Mouse (Mus musculus): ENCODE measurements at regions not wholly inside any gene's neighbourhood (a gene's known extent, or its start where the extent isn't known, plus 50 kb on each side); places are given as distances from the start of the nearest gene placed in this dataset.

DNA sequence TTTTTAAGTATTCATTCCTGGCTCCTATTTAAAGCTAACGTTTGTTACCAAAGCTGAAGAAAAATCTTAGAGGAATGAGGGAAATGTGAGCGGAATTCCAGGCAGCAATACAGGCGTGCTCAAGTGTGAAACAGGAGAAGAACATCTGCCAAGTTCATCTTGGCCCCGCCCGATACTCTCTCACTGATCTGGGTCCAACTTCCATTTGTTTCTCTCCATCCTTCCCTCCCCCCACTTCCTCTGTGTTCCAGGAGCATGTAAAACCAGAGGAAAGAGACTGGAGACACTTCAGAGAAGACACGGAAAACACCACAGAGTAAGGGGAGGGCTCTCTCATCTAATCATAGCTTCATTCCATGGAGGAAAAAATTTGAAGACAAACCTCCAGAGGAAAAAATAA, 346.7 kb downstream of the Gm11361 start:
- Histone ChIP-seq H3K36me3 (ENCODE audit: control insufficient read depth, insufficient read depth, low read length) (no peaks in the 10 kb centered on the region), H3K9ac (ENCODE audit: low read length) (no peak overlapping the region), H3K4me1 (ENCODE audit: control insufficient read depth, insufficient read depth, low read length) (no peaks in the 10 kb centered on the region), H3K9me3 (ENCODE audit: control insufficient read depth, low read length) (no peaks in the 10 kb centered on the region), H3K4me2 (ENCODE audit: low read depth) (no peak overlapping the region), H3K27ac (ENCODE audit: low read depth, low read length) (no peak overlapping the region), H3K27me3 (ENCODE audit: control insufficient read depth, insufficient read depth, low read length) (no peaks in the 10 kb centered on the region), H3K4me3 (ENCODE audit: low read depth, low read length) (no peak overlapping the region)
- ATAC-seq (ENCODE audit: insufficient read depth, low FRiP score, low TSS enrichment) (no peak), DNase-seq (ENCODE audit: low spot score) (no peak)
- 60% methylated on average over 6 of the region's 6 CpGs for WGBS

DNA sequence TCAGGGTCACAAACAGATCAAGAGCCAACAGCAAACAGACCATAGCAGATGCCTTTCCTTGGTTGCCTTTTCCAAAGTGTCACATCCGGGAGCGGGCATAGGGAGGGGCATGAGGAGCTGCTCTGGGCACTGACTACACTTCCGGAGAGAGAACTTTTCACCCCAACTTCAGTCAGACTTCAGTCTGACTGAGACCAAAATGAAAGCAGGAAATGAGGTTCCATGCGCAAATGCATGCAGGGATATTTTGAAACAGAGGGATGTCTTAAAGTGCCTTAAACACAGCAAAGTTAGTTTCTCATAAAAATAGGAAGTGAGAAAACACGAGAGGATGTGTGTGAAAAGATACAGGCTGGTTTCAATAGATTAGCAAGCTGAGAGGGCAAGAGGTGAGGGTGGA, 343.5 kb downstream of the Gm11361 start:
- H3K27ac ChIP-seq (ENCODE audit: low read depth, low read length), result no peak overlapping the region
- 85% methylated on average over 5 of the region's 5 CpGs for WGBS

DNA sequence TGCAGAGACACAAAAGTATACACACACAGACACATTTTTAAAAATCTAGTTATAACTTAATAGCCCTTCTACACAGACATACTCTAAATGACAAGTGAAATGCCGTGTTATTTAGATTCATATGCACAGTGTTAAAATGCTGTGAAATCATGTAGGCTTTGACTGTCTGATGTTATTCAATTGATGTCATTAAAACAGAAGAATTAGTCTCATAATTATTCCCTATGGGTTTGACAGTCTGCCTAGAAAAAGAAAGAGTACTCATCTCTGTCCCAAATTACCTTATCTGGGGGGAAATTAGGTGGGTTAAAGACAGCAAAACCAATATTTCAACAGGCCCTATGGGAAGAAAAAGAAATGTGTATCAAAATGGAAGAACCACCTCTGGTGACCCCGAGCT, 339.0 kb downstream of the Gm11361 start:
- no peak for DNase-seq (ENCODE audit: low spot score)
- no peak overlapping the region for H3K27ac ChIP-seq (ENCODE audit: low read depth, low read length)
- no peak for ATAC-seq (ENCODE audit: insufficient read depth, low FRiP score, low TSS enrichment)
- no peak overlapping the region for H3K9ac ChIP-seq (ENCODE audit: low read length)
- H3K4me2 ChIP-seq (ENCODE audit: low read depth), result no peak overlapping the region
- WGBS, result 93% methylated on average over 2 of the region's 2 CpGs
- no peaks in the 10 kb centered on the region for H3K27me3 ChIP-seq (ENCODE audit: control insufficient read depth, insufficient read depth, low read length)
- no peak overlapping the region for H3K4me3 ChIP-seq (ENCODE audit: low read depth, low read length)
- no peaks in the 10 kb centered on the region for H3K9me3 ChIP-seq (ENCODE audit: control insufficient read depth, low read length)
- no peaks in the 10 kb centered on the region for H3K4me1 ChIP-seq (ENCODE audit: control insufficient read depth, insufficient read depth, low read length)
- no peaks in the 10 kb centered on the region for H3K36me3 ChIP-seq (ENCODE audit: control insufficient read depth, insufficient read depth, low read length)

More for the DNA sequence above, 343.5 kb downstream of the Gm11361 start:
- ATAC-seq (ENCODE audit: insufficient read depth, low FRiP score, low TSS enrichment) (no peak), DNase-seq (ENCODE audit: low spot score) (no peak)
- no peaks in the 10 kb centered on the region for H3K9me3 ChIP-seq (ENCODE audit: control insufficient read depth, low read length)
- no peaks in the 10 kb centered on the region for H3K36me3 ChIP-seq (ENCODE audit: control insufficient read depth, insufficient read depth, low read length)
- no peak overlapping the region for H3K9ac ChIP-seq (ENCODE audit: low read length)
- H3K4me3 ChIP-seq (ENCODE audit: low read depth, low read length), result no peak overlapping the region
- H3K4me2 ChIP-seq (ENCODE audit: low read depth), result no peak overlapping the region
- no peaks in the 10 kb centered on the region for H3K4me1 ChIP-seq (ENCODE audit: control insufficient read depth, insufficient read depth, low read length)
- H3K27me3 ChIP-seq (ENCODE audit: control insufficient read depth, insufficient read depth, low read length), result no peaks in the 10 kb centered on the region

DNA sequence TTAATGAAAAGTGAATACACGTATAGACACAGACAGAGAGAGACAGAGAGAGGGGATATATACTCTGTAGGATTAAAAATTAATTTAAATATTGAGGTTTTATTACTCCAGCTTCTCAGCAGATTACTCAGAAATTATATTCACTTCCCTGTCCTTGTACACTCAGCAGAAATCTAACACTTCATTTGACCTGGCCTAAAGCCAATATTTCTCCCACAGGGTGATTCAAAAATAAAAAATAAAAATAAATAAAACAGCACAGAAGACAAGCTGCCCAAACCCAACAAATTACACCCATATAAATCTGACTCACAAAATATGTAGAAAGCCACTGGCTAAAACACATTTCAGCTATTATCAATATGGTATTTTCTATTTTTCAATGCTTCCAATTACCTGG, 334.8 kb downstream of the Gm11361 start:
- Histone ChIP-seq H3K27me3 (ENCODE audit: control insufficient read depth, insufficient read depth, low read length) (no peaks in the 10 kb centered on the region), H3K27ac (ENCODE audit: low read depth, low read length) (no peak overlapping the region), H3K9me3 (ENCODE audit: control insufficient read depth, low read length) (no peaks in the 10 kb centered on the region), H3K4me1 (ENCODE audit: control insufficient read depth, insufficient read depth, low read length) (no peaks in the 10 kb centered on the region; the same call in 1 of the 2 replicates), H3K36me3 (ENCODE audit: control insufficient read depth, insufficient read depth, low read length) (no peaks in the 10 kb centered on the region), H3K9ac (ENCODE audit: low read length) (no peak overlapping the region), H3K4me2 (ENCODE audit: low read depth) (no peak overlapping the region), H3K4me3 (ENCODE audit: low read depth, low read length) (no peak overlapping the region)
- 94% methylated on average over 1 of the region's 1 CpGs for WGBS
- no peak for DNase-seq (ENCODE audit: low spot score)
- ATAC-seq (ENCODE audit: insufficient read depth, low FRiP score, low TSS enrichment), result no peak

- no peak overlapping the region for H3K9ac ChIP-seq (ENCODE audit: low read length)
- no peak overlapping the region for H3K4me3 ChIP-seq (ENCODE audit: low read depth, low read length)
- 62% methylated on average over 5 of the region's 5 CpGs for WGBS
- H3K36me3 ChIP-seq (ENCODE audit: control insufficient read depth, insufficient read depth, low read length), result no peaks in the 10 kb centered on the region
- DNase-seq (ENCODE audit: low spot score), result no peak
- ATAC-seq (ENCODE audit: insufficient read depth, low FRiP score, low TSS enrichment), result no peak
- no peaks in the 10 kb centered on the region for H3K27me3 ChIP-seq (ENCODE audit: control insufficient read depth, insufficient read depth, low read length)
- H3K9me3 ChIP-seq (ENCODE audit: control insufficient read depth, low read length), result no peaks in the 10 kb centered on the region
- no peak overlapping the region for H3K4me2 ChIP-seq (ENCODE audit: low read depth)
- H3K27ac ChIP-seq (ENCODE audit: low read depth, low read length), result no peak overlapping the region
- H3K4me1 ChIP-seq (ENCODE audit: control insufficient read depth, insufficient read depth, low read length), result no peaks in the 10 kb centered on the region; the same call in none of the 2 replicates
Measured at GRCm38 (mm10) chr13:28587977-28588376, 330.6 kb downstream of the Gm11361 start.

GRCm38 (mm10) chr13:28586693-28587092, 329.4 kb downstream of the Gm11361 start:
- WGBS, result 65% methylated on average over 7 of the region's 7 CpGs
- ATAC-seq (ENCODE audit: insufficient read depth, low FRiP score, low TSS enrichment), result no peak
- H3K4me3 ChIP-seq (ENCODE audit: low read depth, low read length), result no peak overlapping the region
- no peak overlapping the region for H3K27ac ChIP-seq (ENCODE audit: low read depth, low read length)
- no peaks in the 10 kb centered on the region for H3K9me3 ChIP-seq (ENCODE audit: control insufficient read depth, low read length)
- no peaks in the 10 kb centered on the region for H3K36me3 ChIP-seq (ENCODE audit: control insufficient read depth, insufficient read depth, low read length)
- H3K27me3 ChIP-seq (ENCODE audit: control insufficient read depth, insufficient read depth, low read length), result no peaks in the 10 kb centered on the region
- H3K9ac ChIP-seq (ENCODE audit: low read length), result no peak overlapping the region
- no peak overlapping the region for H3K4me2 ChIP-seq (ENCODE audit: low read depth)
- H3K4me1 ChIP-seq (ENCODE audit: control insufficient read depth, insufficient read depth, low read length), result no peaks in the 10 kb centered on the region; the same call in none of the 2 replicates
- no peak for DNase-seq (ENCODE audit: low spot score)

GRCm38 (mm10) chr13:28586140-28586539, 328.8 kb downstream of the Gm11361 start:
- H3K9ac ChIP-seq (ENCODE audit: low read length), result no peak overlapping the region
- no peak overlapping the region for H3K27ac ChIP-seq (ENCODE audit: low read depth, low read length)
- no peaks in the 10 kb centered on the region; the same call in none of the 2 replicates for H3K4me1 ChIP-seq (ENCODE audit: control insufficient read depth, insufficient read depth, low read length)
- no peak for DNase-seq (ENCODE audit: low spot score)
- H3K4me3 ChIP-seq (ENCODE audit: low read depth, low read length), result no peak overlapping the region
- no peaks in the 10 kb centered on the region for H3K36me3 ChIP-seq (ENCODE audit: control insufficient read depth, insufficient read depth, low read length)
- ATAC-seq (ENCODE audit: insufficient read depth, low FRiP score, low TSS enrichment), result no peak
- 58% methylated on average over 2 of the region's 2 CpGs for WGBS
- no peak overlapping the region for H3K4me2 ChIP-seq (ENCODE audit: low read depth)
- no peaks in the 10 kb centered on the region for H3K27me3 ChIP-seq (ENCODE audit: control insufficient read depth, insufficient read depth, low read length)
- H3K9me3 ChIP-seq (ENCODE audit: control insufficient read depth, low read length), result no peaks in the 10 kb centered on the region

- Histone ChIP-seq H3K4me2 (ENCODE audit: low read depth) (no peak overlapping the region), H3K27me3 (ENCODE audit: control insufficient read depth, insufficient read depth, low read length) (no peaks in the 10 kb centered on the region), H3K4me3 (ENCODE audit: low read depth, low read length) (no peak overlapping the region), H3K27ac (ENCODE audit: low read depth, low read length) (no peak overlapping the region), H3K9ac (ENCODE audit: low read length) (no peak overlapping the region), H3K9me3 (ENCODE audit: control insufficient read depth, low read length) (no peaks in the 10 kb centered on the region), H3K4me1 (ENCODE audit: control insufficient read depth, insufficient read depth, low read length) (no peaks in the 10 kb centered on the region; the same call in none of the 2 replicates), H3K36me3 (ENCODE audit: control insufficient read depth, insufficient read depth, low read length) (no peaks in the 10 kb centered on the region)
- ATAC-seq (ENCODE audit: insufficient read depth, low FRiP score, low TSS enrichment), result no peak
- 79% methylated on average over 5 of the region's 5 CpGs for WGBS
- DNase-seq (ENCODE audit: low spot score), result no peak
Measured at GRCm38 (mm10) chr13:28583617-28584016, 326.3 kb downstream of the Gm11361 start.

DNA sequence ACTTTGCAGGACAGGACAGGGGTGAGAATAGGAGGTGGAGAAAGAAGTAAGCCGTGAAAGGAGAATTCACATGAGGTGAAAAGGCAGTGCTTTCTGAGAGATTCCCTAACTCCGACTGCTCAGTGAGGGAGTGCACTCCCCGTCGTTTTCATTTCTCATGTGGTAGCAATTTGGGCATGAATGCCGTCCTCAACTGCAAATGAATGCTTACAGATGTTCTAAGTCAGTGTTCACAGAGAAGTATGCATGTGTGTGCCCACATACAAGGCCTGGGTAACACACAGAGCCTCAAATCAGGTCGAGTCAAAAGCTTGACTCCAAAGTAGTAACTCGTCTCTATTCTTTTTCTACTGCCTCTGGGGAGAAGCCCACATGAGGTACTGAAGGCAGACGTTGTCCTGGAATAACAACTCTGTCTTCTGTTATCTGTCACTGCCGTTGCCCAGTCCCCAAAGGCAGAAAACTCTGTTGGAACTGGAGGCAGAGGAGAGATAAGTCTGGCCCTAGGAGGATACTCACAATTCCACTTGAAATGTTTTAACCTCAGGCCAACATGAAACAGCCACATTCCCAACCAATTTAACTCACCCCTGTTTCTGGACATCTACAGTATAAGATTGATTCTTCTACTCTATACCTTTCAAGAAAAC, 318.0 kb downstream of the Gm11361 start:
- Histone ChIP-seq H3K36me3 (ENCODE audit: control insufficient read depth, insufficient read depth, low read length) (no peaks in the 10 kb centered on the region), H3K9ac (ENCODE audit: low read length) (no peak overlapping the region), H3K27ac (ENCODE audit: low read depth, low read length) (no peak overlapping the region), H3K4me1 (ENCODE audit: control insufficient read depth, insufficient read depth, low read length) (no peaks in the 10 kb centered on the region), H3K27me3 (ENCODE audit: control insufficient read depth, insufficient read depth, low read length) (no peaks in the 10 kb centered on the region), H3K4me2 (ENCODE audit: low read depth) (no peak overlapping the region), H3K4me3 (ENCODE audit: low read depth, low read length) (no peak overlapping the region), H3K9me3 (ENCODE audit: control insufficient read depth, low read length) (no peaks in the 10 kb centered on the region)
- DNase-seq (ENCODE audit: low spot score) (no peak), ATAC-seq (ENCODE audit: insufficient read depth, low FRiP score, low TSS enrichment) (no peak)
- 51% methylated on average over 9 of the region's 9 CpGs for WGBS
